Mouse (Mus musculus) cerebellum, postnatal 4 days (tissue): ENCODE data around the gene Spsb4.
A peak's percentile ranks its signal among the peaks of the same experiment; 100 is the strongest.

Experiments
- DNase-seq, 2 experiments: peaks; one replicate each; pipeline ENCODE4 v3.0.0; 2022; ENCODE audit warnings: low spot score in 2 of 2, mixed read lengths in 1 of 2

The Spsb4 gene

DNA sequence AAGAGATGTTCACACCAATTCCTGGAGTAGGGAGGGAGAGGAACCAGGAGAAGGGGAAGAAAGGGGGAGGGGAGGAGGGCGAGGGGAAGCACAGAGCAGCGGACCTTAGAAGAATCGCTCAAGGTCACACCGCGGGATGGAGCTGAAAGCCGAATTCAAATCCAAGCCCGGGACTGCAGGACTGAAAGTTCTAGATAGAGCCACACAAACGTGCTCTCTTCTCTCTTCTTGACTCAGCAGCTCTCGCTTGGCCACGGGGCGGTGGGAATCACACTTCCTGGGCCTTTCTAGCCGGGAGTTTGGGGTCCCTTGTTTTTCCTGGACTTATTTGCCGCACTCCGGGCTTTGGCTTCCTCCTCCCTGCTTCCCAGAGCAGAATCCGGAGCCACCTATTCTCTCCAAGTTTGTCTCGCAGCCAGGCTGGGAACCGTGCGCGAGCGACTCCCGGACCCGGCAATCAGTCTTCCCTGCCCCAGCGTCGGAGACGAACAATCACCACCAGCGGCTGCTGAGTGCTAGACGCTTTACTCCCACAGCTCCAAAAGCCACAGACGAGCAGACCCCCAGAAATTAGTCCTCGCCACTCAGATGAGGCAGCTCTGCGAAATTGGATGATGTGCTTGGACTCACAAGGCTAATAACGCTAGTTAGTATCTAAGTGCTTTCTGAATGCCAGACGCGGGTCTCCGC, 1.4 kb downstream of the Spsb4 start:
- peak in 1 of 2 experiments; percentile 37 for DNase-seq

DNA sequence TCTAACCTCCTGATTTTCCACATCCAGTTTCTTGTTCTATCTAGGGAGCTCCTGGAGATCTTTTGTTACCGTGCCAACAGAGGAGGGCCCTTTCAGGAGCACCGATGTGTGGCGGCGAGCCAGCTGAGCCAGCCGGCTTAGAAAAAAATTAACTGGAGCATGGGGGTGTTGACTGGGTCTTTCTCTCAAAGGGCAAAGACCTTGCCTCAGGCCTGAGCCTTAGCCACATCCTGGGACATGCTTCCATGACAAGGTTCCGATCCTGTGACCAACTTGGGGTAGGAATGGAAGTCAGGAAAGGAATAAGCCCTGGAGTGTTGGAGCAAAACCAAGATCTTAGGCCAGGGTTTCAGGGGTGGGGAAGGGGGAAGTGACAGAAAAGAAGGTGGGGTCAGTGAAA, 2.9 kb downstream of the Spsb4 start:
- peak in 1 of 2 experiments; percentile 64 for DNase-seq

DNA sequence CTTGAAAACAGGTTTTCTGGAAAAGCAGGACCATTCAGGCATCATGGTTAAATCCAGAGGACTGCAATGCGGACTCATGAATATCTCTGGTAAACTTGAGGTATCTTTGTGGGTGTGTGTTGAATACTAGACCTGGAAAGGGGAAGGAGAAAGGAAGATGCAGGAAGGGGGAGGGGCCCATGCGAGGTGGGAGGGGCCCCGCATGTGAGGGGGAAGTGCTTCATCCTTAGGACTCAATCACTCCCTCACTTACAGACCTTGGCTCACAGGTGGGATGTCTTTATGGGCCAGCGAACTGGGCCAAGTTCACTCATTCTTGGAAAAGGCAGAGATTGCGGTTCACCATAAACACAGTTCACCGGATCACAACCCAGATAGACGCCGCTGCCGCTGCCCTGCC, 4.9 kb downstream of the Spsb4 start:
- DNase-seq = no peak

DNA sequence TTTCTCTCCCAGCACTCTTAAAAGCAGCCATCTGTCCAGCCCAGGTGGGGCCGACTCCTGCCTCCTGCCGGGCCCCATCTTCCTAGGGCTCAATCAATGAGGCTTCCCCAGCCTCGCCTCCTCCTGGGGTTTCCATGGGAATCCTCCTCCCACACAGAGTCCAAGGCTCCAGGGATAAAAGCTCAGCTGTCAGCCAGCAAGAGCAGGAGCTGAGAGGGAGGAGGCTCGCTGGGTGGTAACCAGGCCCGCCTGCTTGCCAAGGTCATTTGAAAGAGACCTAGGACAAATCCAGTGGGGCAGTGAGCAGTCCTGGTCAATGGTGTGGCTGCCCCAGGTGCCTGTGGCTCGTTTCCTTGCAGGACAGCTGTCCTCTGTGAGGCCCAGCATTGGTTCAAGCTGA, 5.5 kb downstream of the Spsb4 start:
- DNase-seq = no peak

DNA sequence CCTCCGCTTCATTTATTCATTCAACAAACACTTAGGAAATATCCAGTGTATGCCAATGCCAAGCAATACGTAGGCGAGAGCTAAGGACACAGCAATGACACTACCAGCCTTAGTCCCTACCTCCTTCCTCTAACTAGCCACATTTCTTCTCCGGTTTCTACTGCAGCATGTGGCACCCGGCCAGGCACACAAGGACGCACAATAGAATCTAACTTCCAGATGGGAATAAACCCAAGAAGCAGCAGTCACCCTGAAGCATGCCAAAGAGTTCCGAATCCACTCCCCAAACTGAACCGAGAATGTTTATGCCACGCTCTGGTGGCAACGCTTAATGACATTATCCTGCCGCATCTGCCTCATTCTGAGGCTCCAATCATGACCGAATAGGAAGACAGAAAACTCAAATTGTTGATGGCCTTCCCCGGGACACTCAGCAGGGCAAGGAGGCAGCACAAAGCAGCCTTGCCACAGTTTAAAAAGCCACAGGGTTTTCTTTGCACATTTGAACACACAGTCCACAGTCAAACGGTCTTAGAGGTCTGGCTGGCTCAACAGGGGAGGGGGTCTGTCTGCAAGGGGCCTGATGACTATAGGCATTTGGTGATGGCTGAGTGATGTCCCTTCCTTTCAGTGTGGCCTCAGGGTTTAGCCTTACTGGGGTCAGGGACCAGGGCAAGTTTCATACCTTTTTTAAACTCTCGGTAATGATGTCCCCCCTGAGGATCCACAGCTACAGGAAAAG, 7.0 kb downstream of the Spsb4 start:
- DNase-seq = peak in 1 of 2 experiments; percentile 68

DNA sequence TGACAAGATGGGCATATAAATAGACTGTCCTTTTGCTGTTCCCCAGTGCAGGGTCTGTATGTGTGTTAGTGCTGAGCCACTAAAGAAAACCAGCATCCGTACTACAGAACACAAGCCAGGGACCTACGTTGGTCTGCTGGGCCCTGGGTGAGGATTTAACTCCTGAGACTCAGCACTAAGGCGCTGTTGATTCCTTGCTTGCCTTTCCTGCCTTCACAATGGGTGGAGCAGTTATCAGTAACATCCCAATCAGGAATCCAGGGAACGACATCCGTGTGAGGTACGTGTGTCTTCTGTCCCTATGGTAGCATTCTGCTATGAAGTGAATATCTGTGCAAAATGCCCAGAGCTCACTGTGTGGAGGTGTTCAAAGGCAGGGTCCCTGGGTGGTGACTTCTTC, 8.2 kb downstream of the Spsb4 start:
- no peak for DNase-seq

DNA sequence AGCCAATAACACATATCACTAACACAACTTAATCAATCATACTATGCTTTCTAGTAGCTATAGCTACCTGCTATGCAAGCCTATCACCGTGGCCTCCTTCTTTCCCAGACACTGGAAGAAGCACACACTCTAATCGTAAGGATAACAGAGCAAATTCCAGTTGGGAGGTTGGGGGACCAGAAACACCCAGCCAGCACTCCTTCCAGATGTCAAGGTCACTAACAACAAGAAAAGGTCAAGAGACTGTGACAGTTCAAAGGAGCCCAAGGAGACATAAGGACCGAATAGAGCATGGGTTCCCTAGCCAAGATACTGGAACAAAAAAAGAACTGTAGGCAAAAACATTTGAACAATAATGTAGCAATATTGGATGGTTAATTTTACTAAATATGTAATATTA, 13.9 kb downstream of the Spsb4 start:
- no peak for DNase-seq

DNA sequence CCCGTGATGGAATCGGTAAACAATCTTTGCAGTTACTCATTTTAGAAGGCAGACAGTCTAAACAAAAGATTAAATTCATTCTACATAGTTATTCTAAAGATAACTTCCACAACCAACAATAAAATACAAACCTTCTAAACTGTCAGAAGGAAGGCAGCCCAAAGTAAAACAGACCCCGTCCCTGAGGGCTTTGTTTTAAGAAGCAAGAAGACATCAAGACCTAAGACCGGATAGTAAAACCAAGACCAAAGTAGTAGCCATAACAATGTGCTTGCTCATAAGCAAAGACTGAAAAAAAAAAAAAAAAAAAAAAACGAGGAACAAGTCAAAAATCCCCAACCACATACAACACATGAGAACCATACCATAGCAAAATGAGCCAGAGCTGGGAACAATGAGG, 15.5 kb downstream of the Spsb4 start:
- no peak for DNase-seq

DNA sequence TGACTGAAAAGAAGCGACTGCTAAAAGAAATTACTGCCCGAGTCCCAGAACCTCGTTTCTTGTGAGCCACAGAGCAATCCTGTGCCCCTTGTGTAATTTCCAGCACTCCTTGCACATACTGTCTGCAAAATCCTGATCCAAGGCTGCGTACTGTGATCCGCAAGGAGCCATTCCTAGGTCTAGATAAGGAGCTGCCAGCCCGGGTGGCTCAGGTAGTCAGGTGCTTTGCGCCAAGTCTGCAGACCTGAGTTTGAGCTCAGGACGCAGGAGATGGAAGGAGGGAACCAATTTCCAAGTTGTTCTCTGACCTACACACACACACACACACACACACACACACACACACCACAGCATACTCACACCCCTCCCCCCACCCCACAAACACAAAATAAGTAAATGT, 16.0 kb downstream of the Spsb4 start:
- DNase-seq = no peak

DNA sequence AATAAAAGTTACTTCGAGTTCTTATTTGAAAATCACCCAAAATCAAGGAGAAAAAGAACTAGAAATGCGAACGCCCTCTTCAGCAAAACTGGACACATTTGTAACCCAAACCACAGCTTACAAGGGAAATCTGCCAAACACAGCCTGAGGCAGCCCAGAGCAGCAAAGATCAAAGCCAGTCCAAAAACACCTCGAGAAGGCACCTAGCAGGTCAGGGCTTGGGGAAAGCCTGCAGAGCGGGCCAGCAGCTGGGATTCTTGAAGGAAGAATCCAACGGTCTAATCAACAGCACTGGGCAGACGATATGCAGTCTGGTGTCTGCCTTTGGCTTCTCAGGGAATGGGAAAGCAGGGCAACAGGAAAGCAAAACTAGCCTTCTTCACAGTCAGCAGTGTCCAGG, 16.6 kb downstream of the Spsb4 start:
- DNase-seq = no peak

DNA sequence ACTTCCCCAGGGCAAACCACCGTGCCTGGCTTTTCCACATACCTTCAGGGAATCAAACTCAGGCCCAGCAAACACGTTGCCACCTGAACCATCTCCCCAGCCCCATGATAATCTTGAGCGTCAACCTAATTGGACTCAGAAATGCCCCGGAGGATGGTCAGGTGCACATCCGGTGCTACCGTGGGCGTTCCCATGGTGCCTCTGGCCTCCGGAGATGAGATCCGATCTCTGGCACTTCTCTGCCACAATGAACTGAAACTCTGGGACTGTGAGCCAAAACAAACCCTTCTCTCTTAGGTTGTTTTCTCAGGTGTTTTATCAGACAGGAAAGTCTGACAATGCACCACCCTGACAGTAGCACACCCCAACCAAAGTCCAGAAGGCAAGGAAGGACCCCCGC, 17.2 kb downstream of the Spsb4 start:
- DNase-seq = no peak

DNA sequence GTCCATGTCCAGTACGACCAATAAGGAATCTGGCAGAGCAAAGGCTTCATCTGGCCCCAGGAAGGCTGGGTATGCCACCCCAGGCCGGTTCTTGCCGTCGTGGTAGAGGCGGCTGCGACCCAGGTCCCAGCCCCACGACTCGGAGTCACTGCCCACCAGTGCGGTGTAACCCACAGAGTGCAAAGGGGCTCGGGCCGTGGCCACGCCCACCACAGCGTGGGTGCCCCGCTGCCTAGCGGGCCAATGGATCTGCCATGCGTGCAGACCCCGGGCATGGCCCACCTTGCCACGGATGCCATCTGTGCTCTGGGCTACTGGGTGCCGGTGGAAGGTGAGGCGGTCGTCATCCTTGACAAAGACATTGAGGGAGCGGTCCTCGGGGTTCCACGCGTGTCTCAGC, 22.9 kb downstream of the Spsb4 start:
- DNase-seq = no peak

DNA sequence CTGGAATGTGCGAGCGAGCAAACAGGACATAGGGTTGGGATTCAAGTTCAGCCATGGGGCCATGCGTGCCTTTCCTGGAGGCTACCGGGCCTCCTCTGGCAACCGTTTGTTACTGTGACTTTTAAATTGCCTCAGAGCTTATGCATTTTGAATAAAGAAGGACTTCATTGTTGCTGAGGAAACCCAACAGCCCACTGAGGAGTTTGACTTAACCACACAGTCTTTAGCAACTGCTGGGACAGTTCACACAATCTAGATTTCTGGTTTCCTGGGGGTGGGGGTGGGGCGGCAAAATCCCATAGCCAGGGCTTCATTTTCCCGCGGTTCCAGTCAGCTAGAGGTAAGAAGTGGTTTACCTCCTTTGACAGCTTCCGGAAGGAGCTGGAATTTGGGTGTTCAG, 23.9 kb downstream of the Spsb4 start:
- no peak for DNase-seq

DNA sequence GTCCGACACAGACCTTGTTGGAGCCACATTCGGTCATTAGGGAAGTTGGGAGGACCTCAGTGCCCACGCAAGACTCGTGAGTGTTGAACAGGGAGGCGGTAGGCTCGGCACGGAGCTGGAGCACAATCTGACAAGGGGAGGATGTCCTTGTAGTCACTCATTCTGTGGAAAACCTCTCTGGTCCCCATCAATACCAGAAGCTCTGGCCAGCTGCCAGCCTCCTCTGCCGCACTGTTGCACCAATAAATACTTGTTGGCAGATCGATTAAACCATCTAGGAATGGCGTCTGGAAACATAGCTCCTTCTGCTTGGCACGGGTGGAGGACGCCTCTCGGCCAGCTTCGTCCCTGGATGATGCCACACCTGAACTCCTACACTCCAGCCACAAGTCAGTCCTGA, 27.5 kb downstream of the Spsb4 start:
- no peak for DNase-seq

DNA sequence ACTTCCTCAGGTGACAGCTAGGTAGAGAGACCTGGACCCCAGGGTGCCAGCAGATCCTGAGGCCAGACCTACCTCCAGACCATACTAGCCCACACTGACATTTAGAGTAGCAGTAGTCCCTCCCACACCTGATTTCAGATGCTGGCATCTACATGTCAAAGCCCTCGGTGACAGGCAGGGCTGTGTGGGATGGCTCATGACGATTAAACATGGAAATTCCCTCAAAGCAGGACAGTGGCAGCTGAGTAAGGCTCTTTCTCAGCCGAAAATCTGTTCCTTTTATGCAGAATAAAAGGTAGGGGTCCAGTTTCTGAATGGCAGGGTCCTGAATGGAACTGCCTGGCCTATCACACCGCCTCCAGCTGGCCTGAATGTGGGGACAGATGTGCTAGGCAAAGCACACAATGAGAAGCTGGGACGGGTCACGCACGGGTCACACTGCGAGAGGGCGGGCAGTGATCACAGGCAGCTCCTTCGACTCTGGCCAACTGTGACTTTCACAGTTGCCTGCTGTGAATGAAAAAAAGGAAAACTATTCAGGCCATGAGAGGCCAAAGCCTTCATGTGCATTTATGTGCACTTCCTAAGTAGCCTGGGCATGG, 29.2 kb downstream of the Spsb4 start:
- DNase-seq = no peak

DNA sequence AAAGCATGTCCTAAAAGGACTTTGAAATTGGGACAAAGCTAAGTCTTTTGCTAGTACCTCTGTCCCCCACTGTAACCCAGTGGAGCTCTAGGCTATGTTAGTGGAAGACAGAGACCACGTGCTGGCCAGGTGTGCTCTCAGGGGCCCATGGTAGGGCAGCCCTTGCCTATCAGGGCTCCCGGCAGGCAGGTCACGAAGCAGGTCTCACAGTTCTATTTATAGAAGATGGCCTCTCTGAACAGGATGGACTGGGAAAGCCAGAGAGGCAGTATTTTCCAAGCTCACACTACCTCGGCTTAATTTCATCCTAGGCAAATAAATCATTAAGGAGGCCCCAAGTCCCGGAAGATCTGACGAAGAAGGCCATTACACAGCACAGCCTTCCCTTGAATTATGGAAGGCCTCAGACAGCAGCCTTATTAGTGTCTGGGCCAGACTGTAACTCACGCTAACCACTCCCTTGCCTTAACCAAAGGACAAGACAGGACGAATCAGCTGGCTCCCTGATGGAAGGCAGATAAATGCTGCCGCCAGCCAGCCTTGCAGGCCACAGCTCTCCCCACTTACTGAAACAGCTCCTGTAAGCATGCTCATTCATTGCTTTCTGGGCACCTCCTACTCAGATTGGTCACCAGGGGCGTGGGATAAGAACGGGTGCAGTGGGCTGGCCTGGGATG, 31.7 kb downstream of the Spsb4 start:
- no peak for DNase-seq

DNA sequence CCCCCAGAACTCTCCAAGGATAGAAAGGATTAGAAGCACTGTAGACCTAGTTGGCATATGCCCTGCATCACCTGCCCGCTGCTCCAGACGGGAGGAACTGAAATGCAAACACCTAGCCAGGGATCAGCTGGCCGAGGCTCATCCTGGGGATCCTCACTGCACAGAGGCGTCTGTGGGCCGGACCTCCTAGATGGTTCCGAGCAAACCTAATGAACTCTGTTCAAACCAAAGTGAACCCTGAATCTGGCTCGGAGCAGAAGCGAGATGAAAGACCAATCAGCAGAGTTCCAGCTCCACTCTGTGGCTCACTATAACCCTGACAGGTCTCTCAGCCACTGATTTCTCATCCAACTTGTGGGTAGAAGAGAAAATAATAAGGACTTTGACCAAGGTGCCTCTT, 34.6 kb downstream of the Spsb4 start:
- no peak for DNase-seq

DNA sequence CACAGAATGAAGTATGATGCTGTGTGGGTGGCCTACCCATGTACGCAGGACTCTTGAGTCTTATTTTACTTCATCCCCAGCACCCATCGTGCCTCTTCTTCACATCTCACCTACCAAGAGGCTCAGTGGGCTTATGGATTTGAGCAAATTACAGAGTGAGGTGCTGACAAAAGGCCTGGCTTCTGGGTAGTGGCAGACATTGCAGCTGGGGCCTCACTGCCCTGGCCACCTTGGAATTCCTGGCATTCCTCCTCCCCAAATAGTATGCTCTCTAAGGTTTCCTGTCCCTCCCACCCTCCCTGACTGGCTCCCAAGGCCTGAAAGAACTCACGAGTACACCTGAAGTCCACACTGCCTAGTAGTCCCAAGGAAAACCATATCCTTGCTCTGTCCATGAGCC, 35.7 kb downstream of the Spsb4 start:
- no peak for DNase-seq

DNA sequence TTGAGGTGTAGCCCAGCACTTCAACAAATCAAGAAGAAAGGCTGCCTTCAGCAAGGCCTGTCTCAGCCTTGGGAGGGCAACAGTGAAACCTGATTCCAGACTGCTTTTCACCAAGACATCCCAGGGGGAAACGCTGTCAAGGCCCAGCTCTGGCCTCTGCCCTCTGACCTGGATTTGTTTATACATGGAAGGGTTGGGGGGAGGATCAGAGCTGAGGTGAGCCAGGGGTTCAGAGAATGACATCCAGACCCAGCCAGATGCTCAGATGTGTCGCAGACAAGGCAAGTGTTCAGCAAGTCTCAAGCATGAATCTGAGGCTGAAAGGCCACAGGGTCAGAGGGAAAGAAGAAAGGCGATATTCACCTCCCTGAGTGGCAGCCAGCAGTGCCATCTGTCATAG, 36.3 kb downstream of the Spsb4 start:
- DNase-seq = no peak

DNA sequence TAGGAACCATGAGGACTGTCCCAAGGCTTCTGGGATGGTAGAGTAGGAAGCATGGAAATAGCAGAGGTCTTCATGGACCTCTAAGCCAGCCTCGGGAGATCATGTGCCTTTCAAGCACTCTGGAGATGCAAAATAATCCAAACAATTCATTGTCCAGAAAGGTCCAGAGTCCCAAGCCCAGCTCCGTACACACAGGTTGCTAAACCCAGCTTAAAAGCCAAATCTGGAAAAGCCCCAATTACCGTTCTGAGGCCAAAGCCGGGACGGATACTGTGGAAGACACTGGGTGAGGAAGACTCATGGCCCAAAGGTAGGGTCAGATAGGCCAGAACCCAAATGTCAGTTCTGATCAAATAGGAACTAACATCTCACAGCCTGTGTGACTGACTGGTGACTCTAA, 36.8 kb downstream of the Spsb4 start:
- no peak for DNase-seq

DNA sequence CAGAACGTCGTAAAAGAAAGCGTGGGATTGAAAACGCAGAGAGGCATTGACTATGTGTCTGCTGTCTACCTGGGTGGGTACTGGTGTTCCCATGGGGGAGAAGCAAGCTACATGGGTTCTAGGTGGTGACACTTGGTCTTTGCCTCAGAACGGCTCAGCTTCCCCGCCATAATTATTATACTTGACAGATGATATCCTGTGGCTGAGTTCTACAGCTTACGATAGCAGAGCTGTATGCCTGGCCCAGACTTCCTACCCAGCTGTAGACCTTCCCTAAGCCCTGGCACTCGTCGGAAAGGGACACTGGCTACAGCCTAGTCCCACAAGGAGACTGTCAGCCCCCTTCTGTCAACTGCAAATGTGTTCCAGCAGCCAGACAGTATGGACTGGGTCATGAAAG, 37.5 kb downstream of the Spsb4 start:
- DNase-seq = no peak
